Mouse (Mus musculus): ENCODE results near the gene Cacna1d. TPM values are rescaled to one million over a fixed set of nuclear protein-coding genes. Genes with fewer than 3 reads are reported as not detected.

Cacna1d gene
- 0.12 and 0.35 TPM in 2 replicates for polyA plus RNA-seq (2015; fragmentation: Nextera tagmentation; extraction: Ambion mirVana)

- Histone ChIP-seq H3K9ac (ENCODE audit: low read depth, low read length) (no peak within 1 kb of the TSS), H3K4me3 (ENCODE audit: low read depth, low read length) (no peak within 1 kb of the TSS), H3K4me2 (ENCODE audit: low read depth, low read length) (no peak within 1 kb of the TSS), H3K9me3 (replicated peaks; ENCODE audit: control insufficient read depth, low read length) (no peaks in the 10 kb centered on the region), H3K4me1 (ENCODE audit: control insufficient read depth, low read depth, low read length) (no peaks in the 10 kb centered on the region), H3K27me3 (ENCODE audit: control insufficient read depth, insufficient read depth, low read depth, low read length) (no peaks in the 10 kb centered on the region), H3K36me3 (ENCODE audit: control insufficient read depth, insufficient read depth) (no peaks in the 10 kb centered on the region; the same call in none of the 2 replicates), H3K27ac (ENCODE audit: low read length) (no peak within 1 kb of the TSS)
- no peak for ATAC-seq (ENCODE audit: low read depth)
- WGBS (ENCODE audit: insufficient replicate concordance) = 58% methylated on average over 9 of the region's 9 CpGs
These were observed at the start of gene Cacna1d for GRCm38 (mm10) chr14:30491342-30491741. Gene Cacna1d, minus strand, starts transcription at chr14:30491455.

- H3K27me3 ChIP-seq (ENCODE audit: control insufficient read depth, insufficient read depth, low read depth, low read length) = no peaks in the 10 kb centered on the region
- no peak overlapping the region for H3K4me3 ChIP-seq (ENCODE audit: low read depth, low read length)
- H3K4me1 ChIP-seq (ENCODE audit: control insufficient read depth, low read depth, low read length) = no peaks in the 10 kb centered on the region
- 61% methylated on average over 6 of the region's 6 CpGs for WGBS (ENCODE audit: insufficient replicate concordance)
- no peaks in the 10 kb centered on the region for H3K9me3 ChIP-seq (replicated peaks; ENCODE audit: control insufficient read depth, low read length)
- no peak for ATAC-seq (ENCODE audit: low read depth)
- H3K27ac ChIP-seq (ENCODE audit: low read length) = no peak overlapping the region
- no peak overlapping the region for H3K9ac ChIP-seq (ENCODE audit: low read depth, low read length)
- H3K4me2 ChIP-seq (ENCODE audit: low read depth, low read length) = no peak overlapping the region
- no peaks in the 10 kb centered on the region for H3K36me3 ChIP-seq (ENCODE audit: control insufficient read depth, insufficient read depth)
These were observed 42.7 kb upstream of the Cacna1d start for GRCm38 (mm10) chr14:30533780-30534450.

GRCm38 (mm10) chr14:30531896-30532295 is 40.6 kb upstream of the Cacna1d start:
- no peaks in the 10 kb centered on the region for H3K4me1 ChIP-seq (ENCODE audit: control insufficient read depth, low read depth, low read length)
- 75% methylated on average over 6 of the region's 6 CpGs for WGBS (ENCODE audit: insufficient replicate concordance)
- no peaks in the 10 kb centered on the region for H3K9me3 ChIP-seq (replicated peaks; ENCODE audit: control insufficient read depth, low read length)
- H3K36me3 ChIP-seq (ENCODE audit: control insufficient read depth, insufficient read depth) = no peaks in the 10 kb centered on the region; the same call in 1 of the 2 replicates
- H3K4me2 ChIP-seq (ENCODE audit: low read depth, low read length) = no peak overlapping the region
- H3K4me3 ChIP-seq (ENCODE audit: low read depth, low read length) = no peak overlapping the region
- H3K27ac ChIP-seq (ENCODE audit: low read length) = no peak overlapping the region
- no peak for ATAC-seq (ENCODE audit: low read depth)
- no peak overlapping the region for H3K9ac ChIP-seq (ENCODE audit: low read depth, low read length)
- no peaks in the 10 kb centered on the region for H3K27me3 ChIP-seq (ENCODE audit: control insufficient read depth, insufficient read depth, low read depth, low read length)

- no peak overlapping the region for H3K9ac ChIP-seq (ENCODE audit: low read depth, low read length)
- WGBS (ENCODE audit: insufficient replicate concordance) = 73% methylated on average over 5 of the region's 5 CpGs
These were observed 40.2 kb upstream of the Cacna1d start for GRCm38 (mm10) chr14:30531431-30531830.

GRCm38 (mm10) chr14:30530726-30531269 is 39.5 kb upstream of the Cacna1d start:
- no peaks in the 10 kb centered on the region for H3K27me3 ChIP-seq (ENCODE audit: control insufficient read depth, insufficient read depth, low read depth, low read length)
- no peak overlapping the region for H3K27ac ChIP-seq (ENCODE audit: low read length)
- WGBS (ENCODE audit: insufficient replicate concordance) = 69% methylated on average over 8 of the region's 8 CpGs
- H3K36me3 ChIP-seq (ENCODE audit: control insufficient read depth, insufficient read depth) = no peaks in the 10 kb centered on the region; the same call in 1 of the 2 replicates
- no peaks in the 10 kb centered on the region for H3K4me1 ChIP-seq (ENCODE audit: control insufficient read depth, low read depth, low read length)
- H3K9me3 ChIP-seq (replicated peaks; ENCODE audit: control insufficient read depth, low read length) = no peaks in the 10 kb centered on the region
- H3K4me3 ChIP-seq (ENCODE audit: low read depth, low read length) = no peak overlapping the region
- no peak overlapping the region for H3K4me2 ChIP-seq (ENCODE audit: low read depth, low read length)
- no peak overlapping the region for H3K9ac ChIP-seq (ENCODE audit: low read depth, low read length)
- ATAC-seq (ENCODE audit: low read depth) = no peak

More at GRCm38 (mm10) chr14:30531431-30531830, 40.2 kb upstream of the Cacna1d start:
- no peak overlapping the region for H3K4me3 ChIP-seq (ENCODE audit: low read depth, low read length)
- H3K4me1 ChIP-seq (ENCODE audit: control insufficient read depth, low read depth, low read length) = no peaks in the 10 kb centered on the region
- no peak overlapping the region for H3K27ac ChIP-seq (ENCODE audit: low read length)
- H3K36me3 ChIP-seq (ENCODE audit: control insufficient read depth, insufficient read depth) = no peaks in the 10 kb centered on the region; the same call in 1 of the 2 replicates
- no peak for ATAC-seq (ENCODE audit: low read depth)
- H3K9me3 ChIP-seq (replicated peaks; ENCODE audit: control insufficient read depth, low read length) = no peaks in the 10 kb centered on the region
- no peaks in the 10 kb centered on the region for H3K27me3 ChIP-seq (ENCODE audit: control insufficient read depth, insufficient read depth, low read depth, low read length)
- no peak overlapping the region for H3K4me2 ChIP-seq (ENCODE audit: low read depth, low read length)

GRCm38 (mm10) chr14:30529454-30529853 is 38.2 kb upstream of the Cacna1d start:
- no peaks in the 10 kb centered on the region for H3K27me3 ChIP-seq (ENCODE audit: control insufficient read depth, insufficient read depth, low read depth, low read length)
- H3K36me3 ChIP-seq (ENCODE audit: control insufficient read depth, insufficient read depth) = peaks cover 4% of the 10 kb centered on the region; the same call in 1 of the 2 replicates
- H3K4me1 ChIP-seq (ENCODE audit: control insufficient read depth, low read depth, low read length) = no peaks in the 10 kb centered on the region
- no peak overlapping the region for H3K4me3 ChIP-seq (ENCODE audit: low read depth, low read length)
- H3K9me3 ChIP-seq (replicated peaks; ENCODE audit: control insufficient read depth, low read length) = no peaks in the 10 kb centered on the region
- ATAC-seq (ENCODE audit: low read depth) = no peak
- WGBS (ENCODE audit: insufficient replicate concordance) = 82% methylated on average over 12 of the region's 12 CpGs
- no peak overlapping the region for H3K27ac ChIP-seq (ENCODE audit: low read length)
- no peak overlapping the region for H3K4me2 ChIP-seq (ENCODE audit: low read depth, low read length)
- H3K9ac ChIP-seq (ENCODE audit: low read depth, low read length) = no peak overlapping the region

GRCm38 (mm10) chr14:30528961-30529360 is 37.7 kb upstream of the Cacna1d start:
- Histone ChIP-seq H3K27ac (ENCODE audit: low read length) (no peak overlapping the region), H3K9me3 (replicated peaks; ENCODE audit: control insufficient read depth, low read length) (no peaks in the 10 kb centered on the region), H3K36me3 (ENCODE audit: control insufficient read depth, insufficient read depth) (peaks cover 4% of the 10 kb centered on the region; the same call in 1 of the 2 replicates), H3K4me3 (ENCODE audit: low read depth, low read length) (no peak overlapping the region), H3K4me1 (ENCODE audit: control insufficient read depth, low read depth, low read length) (no peaks in the 10 kb centered on the region), H3K9ac (ENCODE audit: low read depth, low read length) (no peak overlapping the region), H3K4me2 (ENCODE audit: low read depth, low read length) (no peak overlapping the region), H3K27me3 (ENCODE audit: control insufficient read depth, insufficient read depth, low read depth, low read length) (no peaks in the 10 kb centered on the region)
- no peak for ATAC-seq (ENCODE audit: low read depth)
- 75% methylated on average over 5 of the region's 5 CpGs for WGBS (ENCODE audit: insufficient replicate concordance)

- no peak for ATAC-seq (ENCODE audit: low read depth)
- no peak overlapping the region for H3K4me3 ChIP-seq (ENCODE audit: low read depth, low read length)
- no peak overlapping the region for H3K4me2 ChIP-seq (ENCODE audit: low read depth, low read length)
- H3K4me1 ChIP-seq (ENCODE audit: control insufficient read depth, low read depth, low read length) = no peaks in the 10 kb centered on the region
- peaks cover 4% of the 10 kb centered on the region; the same call in 1 of the 2 replicates for H3K36me3 ChIP-seq (ENCODE audit: control insufficient read depth, insufficient read depth)
- H3K9ac ChIP-seq (ENCODE audit: low read depth, low read length) = no peak overlapping the region
- no peak overlapping the region for H3K27ac ChIP-seq (ENCODE audit: low read length)
- 86% methylated on average over 10 of the region's 10 CpGs for WGBS (ENCODE audit: insufficient replicate concordance)
- H3K27me3 ChIP-seq (ENCODE audit: control insufficient read depth, insufficient read depth, low read depth, low read length) = no peaks in the 10 kb centered on the region
- no peaks in the 10 kb centered on the region for H3K9me3 ChIP-seq (replicated peaks; ENCODE audit: control insufficient read depth, low read length)
These were observed 37.1 kb upstream of the Cacna1d start for GRCm38 (mm10) chr14:30528392-30528791.

- no peak overlapping the region for H3K4me2 ChIP-seq (ENCODE audit: low read depth, low read length)
- H3K9ac ChIP-seq (ENCODE audit: low read depth, low read length) = no peak overlapping the region
- ATAC-seq (ENCODE audit: low read depth) = no peak
- H3K27ac ChIP-seq (ENCODE audit: low read length) = no peak overlapping the region
- H3K36me3 ChIP-seq (ENCODE audit: control insufficient read depth, insufficient read depth) = peaks cover 7% of the 10 kb centered on the region; the same call in 1 of the 2 replicates
- no peaks in the 10 kb centered on the region for H3K9me3 ChIP-seq (replicated peaks; ENCODE audit: control insufficient read depth, low read length)
- H3K27me3 ChIP-seq (ENCODE audit: control insufficient read depth, insufficient read depth, low read depth, low read length) = no peaks in the 10 kb centered on the region
- 80% methylated on average over 6 of the region's 6 CpGs for WGBS (ENCODE audit: insufficient replicate concordance)
- H3K4me3 ChIP-seq (ENCODE audit: low read depth, low read length) = no peak overlapping the region
- no peaks in the 10 kb centered on the region for H3K4me1 ChIP-seq (ENCODE audit: control insufficient read depth, low read depth, low read length)
These were observed 32.1 kb upstream of the Cacna1d start for GRCm38 (mm10) chr14:30523356-30523755.
